Mouse (Mus musculus): ENCODE measurements around the gene Spem2. TPM values are rescaled to one million over a fixed set of nuclear protein-coding genes. Genes with fewer than 3 reads are reported as not detected.
A peak's percentile ranks its signal among the peaks of the same experiment; 100 is the strongest.

Gene Spem2
- polyA plus RNA-seq, 1 experiment from 2014 or later = not detected

DNA sequence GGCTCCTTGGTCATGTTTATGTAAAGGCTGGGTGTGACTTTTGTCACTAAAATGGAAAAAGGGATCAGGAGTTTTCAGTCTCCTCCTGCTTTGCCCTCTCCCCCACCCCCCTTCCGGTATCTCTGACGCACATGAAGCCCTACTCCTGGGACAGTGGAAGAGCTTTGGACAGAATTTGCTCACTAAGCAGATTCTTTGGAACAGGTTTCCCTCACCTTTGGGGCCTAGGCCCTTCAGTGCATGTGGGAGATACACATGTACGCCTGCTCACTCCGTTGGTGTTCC is 50.7 kb downstream of the Spem2 start:
- peaks cover 18% of the 10 kb centered on the region for H3K4me1 ChIP-seq
- 0 out of 2 replicates have a peak overlapping the region, but pooled peaks have one; percentile 3 for H3K27ac ChIP-seq
- no peaks in the 10 kb centered on the region for H3K27me3 ChIP-seq (replicated peaks)
- no peaks in the 10 kb centered on the region for H3K9me3 ChIP-seq
- 0 out of 2 replicates have a peak overlapping the region, but pooled peaks have one; percentile 88 for H3K4me3 ChIP-seq (replicated peaks)
- H3K36me3 ChIP-seq = no peaks in the 10 kb centered on the region; the same call in 1 of the 2 replicates
- peak overlapping the region; percentile 72 for H3K4me2 ChIP-seq
- WGBS = 53% methylated on average over 4 of the region's 4 CpGs
- H3K9ac ChIP-seq = no peak overlapping the region
- no peak for ATAC-seq (ENCODE audit: insufficient read depth, low FRiP score, low read depth)

DNA sequence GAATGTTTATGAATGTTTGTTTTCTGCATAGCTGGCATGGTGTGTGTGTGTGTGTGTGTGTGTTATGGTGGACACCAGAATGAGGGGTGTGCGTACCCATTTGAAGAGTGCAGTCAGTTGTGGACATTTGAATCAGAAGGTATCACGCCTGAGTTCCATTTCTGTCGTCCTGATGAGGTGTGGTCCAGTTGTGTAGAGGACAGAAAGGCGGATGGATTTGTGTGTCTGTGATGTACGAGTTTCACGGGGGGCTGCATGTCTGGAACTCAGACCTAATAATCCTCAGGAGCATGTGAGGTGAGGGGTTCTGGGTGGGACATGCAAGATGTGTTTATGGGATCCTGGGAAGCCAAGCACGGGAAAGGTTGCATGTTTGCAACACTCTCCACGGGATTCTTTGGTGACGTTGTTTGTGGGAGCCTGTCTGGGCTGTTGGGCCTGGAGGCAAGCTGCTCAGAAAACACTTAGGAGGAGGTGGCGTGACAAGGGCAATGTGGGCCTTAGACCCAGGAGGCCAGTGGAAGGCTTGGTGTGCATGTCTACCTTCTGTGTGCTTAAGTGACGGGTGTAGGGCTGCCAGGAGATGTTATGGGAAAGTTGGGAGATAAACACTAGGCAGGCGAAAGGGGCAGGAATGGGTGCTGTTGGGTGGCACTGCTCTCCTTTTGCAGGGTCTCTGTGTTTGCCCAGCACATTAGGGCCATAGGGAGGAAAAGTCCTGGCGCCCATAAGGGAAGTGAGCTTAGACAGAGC is 51.2 kb downstream of the Spem2 start:
- 0 out of 2 replicates have a peak, but pooled peaks have one; percentile 15 for ATAC-seq (ENCODE audit: insufficient read depth, low FRiP score, low read depth)
- Histone ChIP-seq H3K4me1 (peaks cover 18% of the 10 kb centered on the region), H3K4me3 (replicated peaks) (peak overlapping the region; percentile 88), H3K36me3 (no peaks in the 10 kb centered on the region; the same call in 1 of the 2 replicates), H3K9me3 (no peaks in the 10 kb centered on the region), H3K27me3 (replicated peaks) (no peaks in the 10 kb centered on the region), H3K27ac (peak overlapping the region; percentile 92; the same call in 1 of the 2 replicates), H3K4me2 (peak overlapping the region; percentile 72), H3K9ac (0 out of 2 replicates have a peak overlapping the region, but pooled peaks have one; percentile 92)
- WGBS = 49% methylated on average over 13 of the region's 13 CpGs

Other genes starting within 250 kb of the Spem2 start
- 21.6 and 24.5 TPM in 2 replicates for gene Wrap53, start 238.2 kb downstream of the Spem2 start, polyA plus RNA-seq (2015; fragmentation: Nextera tagmentation; extraction: Ambion mirVana)
- gene Trp53, start 238.1 kb downstream of the Spem2 start, polyA plus RNA-seq (2015; fragmentation: Nextera tagmentation; extraction: Ambion mirVana) = 122 and 130 TPM in 2 replicates
- 7.5 and 7.7 TPM in 2 replicates for gene Atp1b2, start 212.5 kb downstream of the Spem2 start, polyA plus RNA-seq (2015; fragmentation: Nextera tagmentation; extraction: Ambion mirVana)
- 0.99 and 2.1 TPM in 2 replicates for gene Shbg, start 200.6 kb downstream of the Spem2 start, polyA plus RNA-seq (2015; fragmentation: Nextera tagmentation; extraction: Ambion mirVana)
- gene Sat2, start 196.4 kb downstream of the Spem2 start, polyA plus RNA-seq (2015; fragmentation: Nextera tagmentation; extraction: Ambion mirVana) = 14.4 and 17.8 TPM in 2 replicates
- 21.0 and 27.0 TPM in 2 replicates for gene Fxr2, start 185.5 kb downstream of the Spem2 start, polyA plus RNA-seq (2015; fragmentation: Nextera tagmentation; extraction: Ambion mirVana)
- gene Sox15, start 163.2 kb downstream of the Spem2 start, polyA plus RNA-seq (2015; fragmentation: Nextera tagmentation; extraction: Ambion mirVana) = 3.7 and 6.0 TPM in 2 replicates
- 58.7 and 66.1 TPM in 2 replicates for gene Mpdu1, start 155.8 kb downstream of the Spem2 start, polyA plus RNA-seq (2015; fragmentation: Nextera tagmentation; extraction: Ambion mirVana)
- 15.5 and 16.3 TPM in 2 replicates for gene Cd68, start 152.3 kb downstream of the Spem2 start, polyA plus RNA-seq (2015; fragmentation: Nextera tagmentation; extraction: Ambion mirVana)
- 442 and 514 TPM in 2 replicates for gene Eif4a1, start 146.0 kb downstream of the Spem2 start, polyA plus RNA-seq (2015; fragmentation: Nextera tagmentation; extraction: Ambion mirVana)
- 69.1 and 74.5 TPM in 2 replicates for gene Senp3, start 136.4 kb downstream of the Spem2 start, polyA plus RNA-seq (2015; fragmentation: Nextera tagmentation; extraction: Ambion mirVana)
- gene Tnfsf13, start 132.7 kb downstream of the Spem2 start, polyA plus RNA-seq (2015; fragmentation: Nextera tagmentation; extraction: Ambion mirVana) = 0.31 and 0.61 TPM in 2 replicates
- 8.0 and 8.9 TPM in 2 replicates for gene Tnfsf12, start 122.6 kb downstream of the Spem2 start, polyA plus RNA-seq (2015; fragmentation: Nextera tagmentation; extraction: Ambion mirVana)
- gene Tnfsfm13, start 122.4 kb downstream of the Spem2 start, polyA plus RNA-seq (2015; fragmentation: Nextera tagmentation; extraction: Ambion mirVana) = 3.3 and 3.5 TPM in 2 replicates
- 21.0 and 25.8 TPM in 2 replicates for gene Polr2a, start 59.8 kb downstream of the Spem2 start, polyA plus RNA-seq (2015; fragmentation: Nextera tagmentation; extraction: Ambion mirVana)
- gene Slc35g3, start 56.5 kb downstream of the Spem2 start, polyA plus RNA-seq (2015; fragmentation: Nextera tagmentation; extraction: Ambion mirVana) = 0.12 TPM in 1 of 2 replicates, not detected in the other
- gene Zbtb4, start 52.6 kb downstream of the Spem2 start, polyA plus RNA-seq (2015; fragmentation: Nextera tagmentation; extraction: Ambion mirVana) = 2.7 and 3.0 TPM in 2 replicates
- gene Chrnb1, start 22.5 kb downstream of the Spem2 start, polyA plus RNA-seq (2015; fragmentation: Nextera tagmentation; extraction: Ambion mirVana) = 5.1 and 6.0 TPM in 2 replicates
- 2.2 and 2.4 TPM in 2 replicates for gene Fgf11, start 16.6 kb downstream of the Spem2 start, polyA plus RNA-seq (2015; fragmentation: Nextera tagmentation; extraction: Ambion mirVana)
- gene Tmem102, start 12.8 kb downstream of the Spem2 start, polyA plus RNA-seq (2015; fragmentation: Nextera tagmentation; extraction: Ambion mirVana) = 19.9 and 20.4 TPM in 2 replicates
- gene Gm39566, start 3.2 kb downstream of the Spem2 start, polyA plus RNA-seq (2015; fragmentation: Nextera tagmentation; extraction: Ambion mirVana) = not detected in 2 replicates
- not detected in 2 replicates for gene Spem1, start 3.7 kb upstream of the Spem2 start, polyA plus RNA-seq (2015; fragmentation: Nextera tagmentation; extraction: Ambion mirVana)
- gene Nlgn2, start 19.3 kb upstream of the Spem2 start, polyA plus RNA-seq (2015; fragmentation: Nextera tagmentation; extraction: Ambion mirVana) = 6.3 and 7.4 TPM in 2 replicates
- 400 and 416 TPM in 2 replicates for gene Tmem256, start 20.0 kb upstream of the Spem2 start, polyA plus RNA-seq (2015; fragmentation: Nextera tagmentation; extraction: Ambion mirVana)
- gene Plscr3, start 27.9 kb upstream of the Spem2 start, polyA plus RNA-seq (2015; fragmentation: Nextera tagmentation; extraction: Ambion mirVana) = 80.8 and 81.3 TPM in 2 replicates
- 12.9 and 15.4 TPM in 2 replicates for gene Tnk1, start 40.3 kb upstream of the Spem2 start, polyA plus RNA-seq (2015; fragmentation: Nextera tagmentation; extraction: Ambion mirVana)
- not detected in 2 replicates for gene Tmem95, start 59.6 kb upstream of the Spem2 start, polyA plus RNA-seq (2015; fragmentation: Nextera tagmentation; extraction: Ambion mirVana)
- 7.8 and 9.2 TPM in 2 replicates for gene Kctd11, start 62.9 kb upstream of the Spem2 start, polyA plus RNA-seq (2015; fragmentation: Nextera tagmentation; extraction: Ambion mirVana)
- gene Acap1, start 77.1 kb upstream of the Spem2 start, polyA plus RNA-seq (2015; fragmentation: Nextera tagmentation; extraction: Ambion mirVana) = 5.0 and 6.1 TPM in 2 replicates
- gene 2810408A11Rik, start 82.5 kb upstream of the Spem2 start, polyA plus RNA-seq (2015; fragmentation: Nextera tagmentation; extraction: Ambion mirVana) = 7.5 and 10.4 TPM in 2 replicates
- 7.2 and 8.0 TPM in 2 replicates for gene Neurl4, start 82.6 kb upstream of the Spem2 start, polyA plus RNA-seq (2015; fragmentation: Nextera tagmentation; extraction: Ambion mirVana)
- gene Gps2, start 95.4 kb upstream of the Spem2 start, polyA plus RNA-seq (2015; fragmentation: Nextera tagmentation; extraction: Ambion mirVana) = 66.2 and 69.1 TPM in 2 replicates
- gene Eif5a, start 103.5 kb upstream of the Spem2 start, polyA plus RNA-seq (2015; fragmentation: Nextera tagmentation; extraction: Ambion mirVana) = 1,591 and 1,597 TPM in 2 replicates
- 2.9 and 3.3 TPM in 2 replicates for gene Ybx2, start 117.3 kb upstream of the Spem2 start, polyA plus RNA-seq (2015; fragmentation: Nextera tagmentation; extraction: Ambion mirVana)
- 26.3 and 28.9 TPM in 2 replicates for gene Slc2a4, start 129.7 kb upstream of the Spem2 start, polyA plus RNA-seq (2015; fragmentation: Nextera tagmentation; extraction: Ambion mirVana)
- 438 and 517 TPM in 2 replicates for gene Cldn7, start 146.3 kb upstream of the Spem2 start, polyA plus RNA-seq (2015; fragmentation: Nextera tagmentation; extraction: Ambion mirVana)
- 23.0 and 23.2 TPM in 2 replicates for gene Ctdnep1, start 162.7 kb upstream of the Spem2 start, polyA plus RNA-seq (2015; fragmentation: Nextera tagmentation; extraction: Ambion mirVana)
- 92.9 and 99.4 TPM in 2 replicates for gene Elp5, start 164.1 kb upstream of the Spem2 start, polyA plus RNA-seq (2015; fragmentation: Nextera tagmentation; extraction: Ambion mirVana)
- 459 and 473 TPM in 2 replicates for gene Gabarap, start 172.7 kb upstream of the Spem2 start, polyA plus RNA-seq (2015; fragmentation: Nextera tagmentation; extraction: Ambion mirVana)
- gene Phf23, start 177.3 kb upstream of the Spem2 start, polyA plus RNA-seq (2015; fragmentation: Nextera tagmentation; extraction: Ambion mirVana) = 59.4 and 61.8 TPM in 2 replicates
- 31.9 and 33.9 TPM in 2 replicates for gene Dvl2, start 182.1 kb upstream of the Spem2 start, polyA plus RNA-seq (2015; fragmentation: Nextera tagmentation; extraction: Ambion mirVana)
- gene Acadvl, start 196.9 kb upstream of the Spem2 start, polyA plus RNA-seq (2015; fragmentation: Nextera tagmentation; extraction: Ambion mirVana) = 84.8 and 95.4 TPM in 2 replicates
- 8.2 and 9.7 TPM in 2 replicates for gene Dlg4, start 198.5 kb upstream of the Spem2 start, polyA plus RNA-seq (2015; fragmentation: Nextera tagmentation; extraction: Ambion mirVana)
- gene Asgr1, start 235.6 kb upstream of the Spem2 start, polyA plus RNA-seq (2015; fragmentation: Nextera tagmentation; extraction: Ambion mirVana) = 0.30 and 0.96 TPM in 2 replicates